Mouse (Mus musculus): ENCODE measurements around the gene Nutm1.

- no peak for TF ChIP-seq CTCF (IDR thresholded peaks at IDR 0.05; ENCODE audit: low read depth, low read length)
- no peak for TF ChIP-seq EP300 (IDR thresholded peaks at IDR 0.05; ENCODE audit: insufficient read depth, low read depth, low read length)
- TF ChIP-seq POLR2A (IDR thresholded peaks at IDR 0.05; ENCODE audit: insufficient read depth, low read length) = no peak
Observed at GRCm38 (mm10) chr2:112220880-112221279, 38.2 kb downstream of the Nutm1 start.
